Mouse (Mus musculus) cerebellum, adult 9-10 months (tissue): Measurements from ENCODE around the gene Smok3a.
A peak's percentile ranks its signal among the peaks of the same experiment; 100 is the strongest.
"Not testable (repeated sequence)": the region's sequence is repeated elsewhere in the genome, so short reads cannot be mapped to it uniquely, and the experiment has no call there.

Experiments used
- DNase-seq: peaks from one replicate; pipeline ENCODE4 v3.0.0; 2022

Gene Smok3a

GRCm38 (mm10) chr5:138020961-138021479, at the start of gene Smok3a, which contains the start of gene Smok3b:
Smok3a (plus strand) TSS chr5:138021261.
Smok3b (plus strand) TSS chr5:138021429.
- not testable (repeated sequence) for DNase-seq

GRCm38 (mm10) chr5:137973161-137973560, 47.9 kb upstream of the Smok3a start:
- DNase-seq, result no peak

DNA sequence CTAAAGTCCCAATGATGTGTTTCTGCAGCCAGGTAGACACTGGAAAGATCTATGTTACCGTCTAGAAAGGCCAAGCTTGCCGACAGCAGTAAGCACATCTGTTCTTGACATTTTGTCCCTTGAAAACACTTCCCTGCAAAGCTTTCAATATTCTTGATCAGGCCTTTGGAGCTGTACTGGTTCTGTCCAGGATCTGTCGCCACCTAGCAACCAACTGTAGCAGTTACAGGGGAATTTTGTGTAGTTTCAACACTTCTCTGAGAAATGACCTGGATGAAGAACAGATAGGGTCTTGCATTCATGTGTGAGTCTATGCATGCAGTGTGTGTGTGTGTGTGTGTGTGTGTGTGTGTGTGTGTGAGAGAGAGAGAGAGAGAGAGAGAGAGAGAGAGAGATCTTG, 47.3 kb upstream of the Smok3a start:
- peak; percentile 4 for DNase-seq

- DNase-seq, result no peak
Measured at GRCm38 (mm10) chr5:137974724-137975123, 46.3 kb upstream of the Smok3a start.

- DNase-seq, result no peak
Measured at GRCm38 (mm10) chr5:137975434-137975833, 45.6 kb upstream of the Smok3a start.

DNA sequence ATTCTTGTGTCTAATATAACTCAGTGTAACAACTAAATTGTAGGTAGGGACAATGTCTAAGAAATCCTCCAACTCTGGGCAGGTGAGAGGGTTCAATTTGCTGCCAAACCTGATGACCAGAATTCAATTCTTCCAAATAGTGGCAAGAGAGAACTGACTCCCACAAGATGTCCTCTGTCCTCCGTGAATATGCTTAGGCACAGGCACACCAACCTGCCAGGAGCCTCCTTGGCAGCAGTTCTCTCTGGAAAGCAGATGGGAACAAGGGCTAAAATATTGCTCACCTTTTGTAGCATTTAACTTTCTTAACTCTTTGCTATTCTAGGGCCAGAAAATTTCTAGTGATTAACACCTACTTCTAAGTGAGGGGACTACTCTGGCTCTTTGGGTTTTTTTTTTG, 43.8 kb upstream of the Smok3a start:
- no peak for DNase-seq

DNA sequence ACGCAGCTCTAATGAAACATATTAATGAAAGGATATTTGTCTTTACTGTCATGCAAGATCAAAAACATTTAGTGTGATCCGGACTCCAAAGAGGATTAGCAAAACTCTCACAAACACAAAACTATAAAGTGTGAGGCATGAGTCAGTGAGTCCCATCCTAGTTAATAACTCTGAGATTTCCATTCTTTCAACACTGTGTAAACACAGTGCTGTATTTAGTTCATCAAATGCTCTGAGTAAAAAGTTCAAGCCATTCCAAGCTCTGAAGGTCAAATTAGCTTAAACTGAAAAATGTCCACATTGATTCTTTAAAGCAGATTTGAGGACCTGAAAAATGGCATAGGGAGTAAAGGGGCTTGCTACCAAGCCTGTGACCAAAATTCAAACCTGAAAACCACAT, 42.0 kb upstream of the Smok3a start:
- DNase-seq, result no peak

- DNase-seq, result no peak
Measured at GRCm38 (mm10) chr5:137981300-137981699, 39.8 kb upstream of the Smok3a start, which contains the start of gene Azgp1. Azgp1 (plus strand) TSS chr5:137981520.

DNA sequence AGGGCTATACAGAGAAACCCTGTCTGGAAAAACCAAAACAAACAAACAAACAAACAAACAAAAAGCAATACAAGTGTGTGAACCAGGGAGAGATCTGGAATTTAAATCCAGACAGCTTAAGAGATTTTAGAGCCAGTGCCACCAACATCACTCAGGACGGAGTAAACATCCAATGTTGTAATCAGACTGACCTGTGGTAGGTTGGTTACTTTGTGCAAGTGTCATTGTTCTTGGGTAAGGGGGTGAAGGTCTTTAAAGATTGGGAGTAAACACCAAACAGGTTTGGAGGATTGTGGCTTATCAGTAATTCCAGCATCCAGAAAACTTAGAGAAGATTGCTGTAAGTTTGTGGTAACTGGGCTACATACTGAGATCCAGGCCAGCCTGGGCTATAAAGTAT, 34.7 kb upstream of the Smok3a start:
- DNase-seq, result no peak

- DNase-seq, result no peak
Measured at GRCm38 (mm10) chr5:138009437-138009836, 11.6 kb upstream of the Smok3a start.

GRCm38 (mm10) chr5:138012382-138012781, 8.7 kb upstream of the Smok3a start:
- no peak for DNase-seq

DNA sequence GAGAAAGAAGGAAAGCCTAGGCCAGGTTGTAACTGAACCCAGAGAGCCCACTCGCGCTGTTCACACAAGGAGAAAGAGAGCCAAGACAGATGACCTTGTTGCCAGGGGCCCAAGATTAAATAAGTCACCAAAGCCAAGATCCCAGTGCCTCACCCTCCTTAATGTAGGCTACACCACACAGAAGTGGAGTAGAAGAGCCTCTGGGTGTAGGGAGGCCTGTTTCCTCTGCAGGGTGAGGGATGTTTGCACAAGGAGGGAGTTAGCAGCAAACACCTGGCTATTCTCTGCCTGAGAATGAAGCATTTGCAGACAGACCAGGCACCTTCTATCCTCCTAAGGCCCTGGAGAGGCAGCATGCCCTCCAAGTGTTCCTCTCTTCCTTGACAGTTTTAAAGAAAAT, 4.5 kb upstream of the Smok3a start:
- no peak for DNase-seq

- no peak for DNase-seq
Measured at GRCm38 (mm10) chr5:138016997-138017396, 4.1 kb upstream of the Smok3a start.

- not testable (repeated sequence) for DNase-seq
Measured at GRCm38 (mm10) chr5:138019577-138019976, 1.5 kb upstream of the Smok3a start.

GRCm38 (mm10) chr5:138052894-138053293, 31.8 kb downstream of the Smok3a start, which contains the start of gene Smok3c:
Smok3c (plus strand) TSS chr5:138053194.
- DNase-seq, result not testable (repeated sequence)

DNA sequence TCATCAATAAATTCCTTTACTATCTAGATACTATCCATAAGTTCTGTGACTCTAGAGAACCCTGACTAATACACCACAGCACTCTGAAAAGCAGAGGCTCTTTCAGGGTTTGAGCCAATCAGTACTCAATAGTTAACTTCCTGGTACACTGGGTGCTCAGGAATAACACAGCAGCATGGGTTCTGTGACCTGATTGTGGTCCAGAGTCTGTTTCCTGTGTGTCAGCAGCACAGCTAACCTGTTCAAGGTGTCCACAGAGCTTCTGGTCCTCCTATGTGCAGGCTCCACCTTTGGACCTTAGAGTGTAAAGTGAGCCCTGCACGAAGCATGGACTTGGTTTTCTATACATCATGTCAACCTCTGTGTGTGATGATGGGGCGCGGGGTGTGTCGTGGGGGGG, 52.7 kb downstream of the Smok3a start:
- no peak for DNase-seq

GRCm38 (mm10) chr5:138075684-138076083, 54.6 kb downstream of the Smok3a start:
- DNase-seq, result no peak

DNA sequence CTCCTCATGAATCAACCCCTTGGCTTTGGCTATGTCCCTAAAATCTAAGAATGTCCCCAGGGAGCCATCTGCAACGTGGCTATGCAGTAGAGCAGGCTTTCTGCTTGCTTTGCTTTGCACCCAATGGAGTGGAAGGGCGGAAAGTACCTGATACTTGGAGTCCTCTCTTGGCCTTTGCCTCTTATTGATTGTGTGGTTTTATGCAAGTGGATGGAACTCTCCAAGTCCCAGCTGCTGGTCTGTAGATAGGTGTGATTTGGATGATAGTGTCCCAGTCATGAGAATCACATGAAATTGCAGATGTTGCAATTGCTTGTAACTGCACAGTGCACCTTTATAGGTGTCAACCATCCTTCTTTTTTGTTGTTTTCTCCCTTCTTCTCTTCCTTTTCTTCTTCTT, 55.1 kb downstream of the Smok3a start:
- no peak for DNase-seq

DNA sequence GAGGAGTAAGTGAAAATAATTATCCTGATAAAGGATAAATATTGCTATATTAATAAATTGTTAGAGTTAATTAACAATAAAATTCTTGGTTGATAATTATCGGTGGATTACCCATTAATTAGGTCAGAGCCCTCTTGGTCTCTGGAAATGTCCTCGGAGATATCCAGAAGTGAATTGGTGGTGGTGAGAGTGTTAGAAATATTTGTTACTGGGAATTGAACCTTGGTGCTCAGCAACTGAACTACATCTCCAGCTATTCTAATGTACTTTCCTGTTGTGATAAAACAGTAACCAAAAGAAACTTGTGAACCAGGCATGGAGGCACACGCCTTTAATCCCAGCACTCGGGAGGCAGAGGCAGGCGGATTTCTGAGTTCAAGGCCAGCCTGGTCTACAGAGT, 59.4 kb downstream of the Smok3a start:
- DNase-seq, result no peak

DNA sequence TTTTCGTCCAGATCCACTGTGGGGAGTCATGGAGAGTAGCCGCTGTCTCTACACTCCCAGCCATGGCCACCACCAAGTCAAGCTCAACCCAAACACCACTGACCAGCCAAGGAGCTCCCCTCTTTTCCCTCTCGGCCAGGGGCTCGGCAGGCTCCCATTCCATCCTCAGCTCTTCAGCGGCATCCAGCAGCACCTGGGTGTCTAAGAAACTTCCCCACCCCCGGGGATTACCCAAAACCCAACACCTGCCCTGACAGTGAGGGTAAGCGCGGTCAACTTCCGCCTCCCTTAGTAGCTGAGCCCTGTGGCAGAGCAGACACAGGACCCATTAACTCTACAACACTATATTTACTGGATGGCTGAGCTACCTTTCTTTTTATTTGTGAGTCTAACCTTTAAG, 60.4 kb downstream of the Smok3a start:
- DNase-seq, result no peak

GRCm38 (mm10) chr5:138083318-138083900, 62.3 kb downstream of the Smok3a start:
- DNase-seq, result no peak

DNA sequence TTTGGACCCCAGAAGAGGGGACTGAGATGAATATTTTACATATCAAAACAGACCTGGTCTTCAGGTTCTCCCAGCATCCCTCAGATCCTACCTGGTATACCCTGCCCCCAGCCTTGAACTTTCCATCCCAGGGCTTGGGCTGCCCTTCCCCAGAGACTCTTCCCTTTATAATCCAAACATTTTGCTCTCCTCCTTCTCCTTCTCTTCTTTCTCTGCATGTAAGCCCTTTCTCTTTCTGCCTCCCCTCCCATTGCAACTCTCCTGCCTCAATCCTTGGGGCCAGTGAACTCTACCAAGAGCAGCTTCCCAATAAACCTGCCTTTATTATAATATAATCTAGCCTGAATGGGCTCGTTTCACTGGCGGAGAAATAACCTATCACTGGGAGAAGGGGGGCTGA, 62.9 kb downstream of the Smok3a start:
- no peak for DNase-seq
